Mouse (Mus musculus) gastrocnemius, postnatal 25 days (tissue): ENCODE results near the gene Lepr. TPM values are rescaled to one million over a fixed set of nuclear protein-coding genes. Genes with fewer than 3 reads are reported as not detected.

Source experiments
- DNase-seq: peaks from one replicate; pipeline ENCODE4 v3.0.0; 2022
- long read RNA-seq, 2 experiments: library from polyadenylated mRNA; stranded (forward); transcript quantifications; one replicate each; pipeline ENCODE4 v2.0.0; 2021
- total RNA-seq, 2 experiments: library from RNA; stranded (reverse); gene quantifications; 1 replicate in 1 of 2; 2 replicates in 1 of 2; pipeline ENCODE4 v1.2.3; 2021

Gene Lepr
- total RNA-seq = 1 to 10 TPM; 1.5 to 1.9 TPM
- long read RNA-seq, experiment 1 = 0 reads
- long read RNA-seq, experiment 2, partial matches to known transcripts = 0 of 1 reads
- long read RNA-seq, experiment 2, other reads (novel, unspliced or antisense) = 1 of 1 reads

DNA sequence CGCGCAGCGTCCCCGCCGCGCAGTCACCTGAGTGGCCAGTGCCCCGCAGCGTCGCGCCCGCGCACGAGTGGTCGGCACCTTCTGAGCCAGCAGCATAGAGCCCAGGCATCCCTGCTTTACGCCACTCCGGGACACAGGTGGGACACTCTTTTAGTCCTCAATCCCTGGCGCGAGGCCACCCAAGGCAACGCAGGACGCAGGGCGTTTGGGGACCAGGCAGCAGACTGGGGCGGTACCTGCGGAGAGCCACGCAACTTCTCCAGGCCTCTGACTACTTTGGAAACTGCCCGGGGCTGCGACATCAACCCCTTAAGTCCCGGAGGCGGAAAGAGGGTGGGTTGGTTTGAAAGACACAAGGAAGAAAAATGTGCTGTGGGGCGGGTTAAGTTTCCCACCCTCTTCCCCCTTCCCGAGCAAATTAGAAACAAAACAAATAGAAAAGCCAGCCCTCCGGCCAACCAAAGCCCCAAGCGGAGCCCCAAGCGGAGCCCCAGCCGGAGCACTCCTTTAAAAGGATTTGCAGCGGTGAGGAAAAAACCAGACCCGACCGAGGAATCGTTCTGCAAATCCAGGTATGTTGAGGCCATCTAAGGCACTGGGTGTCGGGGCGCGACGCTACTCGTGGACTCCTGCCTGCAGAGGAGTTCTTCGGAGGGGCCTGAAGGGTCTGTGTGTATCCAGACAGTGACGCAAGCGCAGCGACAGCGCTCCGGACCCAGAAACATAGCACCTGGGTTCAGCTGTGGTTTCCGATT lies at the start of gene Lepr:
Gene Lepr, plus strand, starts transcription at position 38 of the 755 bp plus-strand sequence.
- peak; percentile 8 for DNase-seq

DNA sequence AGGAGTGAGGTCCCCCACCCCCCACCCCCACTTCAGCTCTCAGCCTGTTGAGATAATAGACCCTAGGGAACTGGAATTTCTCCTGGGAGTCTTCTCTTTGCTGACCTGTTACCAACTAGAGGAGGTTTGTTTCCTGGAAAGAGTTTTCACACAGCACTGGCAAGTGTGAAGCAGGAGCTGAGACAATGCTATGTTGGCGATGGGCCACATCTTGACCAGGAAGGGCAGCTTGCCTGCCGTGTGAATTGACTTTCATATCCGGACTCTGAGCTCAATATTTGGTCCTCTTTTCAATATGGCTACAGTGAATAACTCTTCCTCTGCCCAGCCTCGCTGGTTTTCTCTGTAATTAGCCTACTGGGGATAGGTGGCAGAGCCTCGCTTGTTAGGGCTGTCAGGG lies 48.0 kb upstream of the Lepr start:
- no peak for DNase-seq

DNA sequence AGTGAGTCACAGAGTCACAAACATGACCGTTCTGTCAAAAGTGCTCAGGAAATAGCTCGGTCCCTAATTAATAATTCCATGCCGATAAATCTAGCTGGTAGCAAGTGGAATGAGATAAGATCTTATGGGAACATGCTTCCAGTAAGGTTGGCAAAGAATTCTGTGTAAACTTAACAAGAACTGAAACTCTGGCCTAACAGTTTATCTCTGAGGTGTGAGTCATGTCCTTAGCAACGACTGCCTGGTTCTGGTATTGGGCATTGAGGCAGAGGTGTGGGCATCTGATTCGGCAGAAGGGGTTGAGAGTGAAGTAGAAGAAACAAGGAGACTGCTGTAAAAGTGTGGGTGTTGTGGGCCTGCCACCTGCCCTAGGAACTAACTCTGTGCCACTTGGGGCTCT lies 47.4 kb upstream of the Lepr start:
- DNase-seq = no peak

DNA sequence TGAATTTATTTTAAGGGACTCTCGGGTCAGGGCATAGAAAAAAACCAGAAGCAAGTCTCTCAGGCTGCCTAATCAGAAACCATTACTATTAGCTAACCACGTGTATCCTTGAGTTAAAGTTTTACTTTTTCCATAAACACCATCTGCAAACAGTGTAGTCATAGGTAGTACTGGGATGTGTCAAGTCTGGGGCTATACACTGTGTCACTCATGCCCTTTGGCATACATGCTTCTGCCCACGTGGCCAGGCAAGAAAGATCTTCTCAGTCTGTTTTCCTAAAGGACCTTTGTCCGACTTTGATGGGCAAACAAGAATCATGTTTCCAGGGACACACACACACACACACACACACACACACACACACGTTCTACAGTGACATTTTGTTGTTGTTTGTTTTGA lies 42.4 kb upstream of the Lepr start:
- DNase-seq = no peak

DNA sequence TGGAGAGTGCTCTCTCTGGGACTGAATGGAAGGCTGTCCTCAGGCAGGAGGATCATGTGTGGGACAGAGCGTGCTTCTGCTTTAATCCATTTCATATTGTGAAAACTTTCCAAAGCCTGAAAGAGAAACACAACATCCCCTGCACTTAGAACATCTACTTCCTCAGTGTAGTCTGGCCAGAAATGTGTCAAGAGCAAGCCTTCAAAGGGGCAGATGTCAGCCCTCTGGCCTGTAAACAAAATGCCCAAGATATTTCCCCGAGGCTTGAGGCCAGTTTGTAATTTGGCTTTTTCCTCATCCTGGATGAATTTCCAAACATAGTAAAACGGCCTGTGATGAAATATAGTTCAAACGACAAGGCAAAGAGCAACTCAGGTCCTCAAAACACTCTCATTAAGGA lies 41.5 kb upstream of the Lepr start:
- no peak for DNase-seq

DNA sequence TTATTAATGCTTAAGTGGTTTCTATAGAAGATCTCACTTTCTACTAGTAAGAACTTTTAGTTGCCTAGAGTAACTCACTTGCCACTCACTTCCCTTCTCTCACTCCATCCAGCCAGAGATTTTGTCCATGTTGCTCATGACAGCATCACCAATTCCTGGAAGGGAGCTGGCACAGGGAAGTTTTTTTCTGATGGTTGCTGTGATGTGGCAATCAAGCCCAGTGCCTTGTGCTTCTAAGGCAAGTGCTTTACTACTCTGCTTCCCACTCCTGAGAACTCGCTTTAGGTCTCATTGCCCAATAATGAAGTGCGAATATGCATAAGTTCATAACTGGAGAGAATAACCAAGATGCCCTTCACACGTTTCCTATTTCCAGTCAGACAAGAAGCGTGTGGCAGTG lies 34.6 kb upstream of the Lepr start:
- DNase-seq = no peak

DNA sequence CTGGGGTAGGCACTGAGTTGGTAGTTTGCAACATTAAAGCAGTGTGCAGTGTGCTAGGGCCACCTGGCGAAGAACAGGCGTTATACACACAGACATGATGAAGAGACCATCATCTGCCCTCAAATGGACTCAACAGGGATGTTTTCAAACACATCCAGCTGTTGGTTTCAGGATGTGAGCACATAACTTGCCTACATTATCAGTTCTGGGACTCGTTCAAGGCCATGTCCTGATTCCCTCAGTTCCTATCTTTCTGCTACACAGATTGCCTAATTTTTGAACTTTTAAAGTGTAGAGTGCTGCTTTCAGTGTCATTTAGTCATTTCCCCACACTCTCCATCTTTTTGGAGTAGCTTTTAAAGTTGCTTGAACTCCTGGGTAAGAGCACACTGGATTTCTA lies 34.1 kb upstream of the Lepr start:
- no peak for DNase-seq

DNA sequence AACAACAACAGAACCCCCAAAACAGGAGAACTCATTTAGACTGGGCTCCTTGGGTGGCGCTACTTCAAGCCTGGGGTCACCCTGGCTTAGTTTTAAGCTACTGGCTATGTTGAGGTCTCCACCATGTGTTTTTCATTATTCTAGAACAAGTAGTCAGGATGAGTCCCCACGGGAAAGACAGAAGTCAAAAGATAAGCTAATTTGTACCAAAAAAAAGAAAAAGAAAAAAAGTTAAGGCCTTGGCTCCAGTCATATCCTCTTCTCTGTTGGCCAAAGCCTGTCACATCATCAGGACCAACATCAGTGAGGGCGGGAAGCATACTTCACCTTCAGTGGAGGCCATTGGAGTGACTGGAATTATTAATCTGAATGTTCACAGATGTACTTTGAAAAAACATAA lies 32.4 kb upstream of the Lepr start:
- DNase-seq = no peak

DNA sequence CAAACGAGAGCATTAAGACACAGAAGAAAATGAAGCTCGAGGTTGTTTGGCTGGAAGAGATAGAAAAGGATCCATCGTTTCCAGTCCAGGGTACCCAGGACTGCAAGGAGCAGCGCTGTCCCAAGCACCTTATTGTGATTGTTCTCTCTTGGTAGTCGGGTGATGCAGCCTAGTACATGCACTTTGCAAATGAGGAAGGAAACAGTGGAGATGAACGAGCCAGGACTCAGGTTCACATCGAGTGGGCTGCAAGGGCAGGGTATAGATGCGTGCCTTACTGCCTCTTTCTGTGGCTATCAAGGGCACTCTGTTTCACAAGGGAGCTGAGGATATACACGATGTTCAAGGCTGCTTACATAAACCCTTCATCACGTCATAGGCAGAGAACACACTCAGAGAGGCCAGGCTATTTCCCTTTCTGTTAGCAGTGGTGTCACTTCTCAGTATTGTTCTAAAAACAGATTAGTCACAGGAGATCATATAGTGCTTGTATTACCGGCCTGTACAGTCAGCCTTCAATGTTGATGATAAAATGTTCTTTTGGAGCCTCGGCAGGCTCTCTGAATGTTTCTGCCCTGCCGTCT lies 30.9 kb upstream of the Lepr start:
- DNase-seq = no peak

DNA sequence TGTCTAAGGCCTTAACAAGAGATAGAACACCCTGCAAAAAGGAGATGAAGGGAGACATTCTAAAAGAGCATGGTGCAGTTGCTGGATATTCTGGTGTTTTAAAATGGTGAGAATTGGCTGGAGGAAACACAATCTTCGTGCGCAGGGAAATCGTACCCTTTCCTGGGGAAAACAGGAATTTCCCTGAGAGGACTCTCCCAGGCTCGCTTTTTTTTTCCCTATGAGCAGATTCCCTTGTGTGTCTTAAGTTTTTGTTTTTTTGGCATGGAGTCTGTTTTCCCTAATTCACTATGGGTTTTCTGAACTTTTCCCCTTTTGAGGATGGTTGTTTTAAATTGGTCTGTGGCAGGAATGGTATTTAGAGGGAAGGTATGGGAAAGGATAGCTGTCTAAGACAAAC lies 28.0 kb upstream of the Lepr start:
- DNase-seq = no peak

DNA sequence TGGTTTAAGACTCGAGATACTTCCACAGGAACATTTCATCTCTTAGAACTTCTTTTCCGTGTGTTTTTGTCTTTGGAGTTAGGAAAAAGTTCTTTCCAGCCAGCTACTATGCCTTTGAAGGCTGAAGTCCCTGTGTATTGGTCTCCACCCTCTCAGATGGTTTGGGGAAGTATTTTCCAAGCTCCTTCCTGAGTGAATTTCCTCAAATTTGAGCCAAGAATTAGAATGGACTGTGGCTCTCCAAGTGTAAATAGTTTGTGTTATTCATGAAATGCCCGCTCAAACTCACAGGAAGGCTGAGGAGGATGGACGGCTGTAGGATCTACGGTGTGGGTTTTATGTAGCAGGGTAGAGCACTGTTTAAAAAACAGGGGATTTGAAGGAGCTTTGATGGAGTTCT lies 27.6 kb upstream of the Lepr start:
- no peak for DNase-seq

DNA sequence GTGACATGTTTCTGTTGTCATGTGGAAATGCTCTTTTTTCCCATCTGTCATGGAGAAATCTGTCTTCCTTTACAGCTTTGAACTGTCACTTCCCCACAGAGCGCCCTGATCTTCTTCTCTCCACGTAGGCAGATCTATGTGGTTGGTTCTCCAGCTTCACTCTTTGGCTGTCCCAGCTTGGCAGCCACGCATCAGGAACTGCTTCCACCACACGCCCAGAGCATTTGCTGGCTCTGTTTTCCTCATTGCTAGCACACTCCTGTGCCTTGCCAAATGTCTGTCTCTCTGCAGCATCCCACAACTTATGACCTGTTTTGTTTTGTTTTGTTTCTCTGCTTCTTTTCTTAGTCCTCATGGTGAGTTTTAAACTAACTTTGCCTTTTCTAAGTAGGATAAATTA lies 24.3 kb upstream of the Lepr start:
- DNase-seq = peak; percentile 53

DNA sequence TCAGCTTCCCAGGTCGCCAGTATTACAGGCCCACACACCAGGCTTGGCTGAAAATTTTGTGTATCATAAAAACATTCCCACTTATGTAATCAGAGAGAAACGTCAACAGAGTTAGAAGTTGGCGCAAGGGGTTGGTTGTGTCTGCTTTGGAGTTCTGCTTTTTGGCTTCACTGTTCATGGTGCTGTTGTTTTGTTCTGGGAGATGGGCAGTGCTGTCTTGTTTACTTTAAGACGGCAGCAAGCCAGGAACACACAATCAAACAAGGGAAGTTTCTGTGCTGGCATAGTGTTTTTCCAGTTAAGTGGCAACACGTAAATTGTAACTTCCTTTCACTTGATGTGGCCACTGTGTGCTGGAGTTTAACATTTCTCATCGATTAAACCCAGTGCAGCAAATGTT lies 22.7 kb upstream of the Lepr start:
- DNase-seq = no peak

DNA sequence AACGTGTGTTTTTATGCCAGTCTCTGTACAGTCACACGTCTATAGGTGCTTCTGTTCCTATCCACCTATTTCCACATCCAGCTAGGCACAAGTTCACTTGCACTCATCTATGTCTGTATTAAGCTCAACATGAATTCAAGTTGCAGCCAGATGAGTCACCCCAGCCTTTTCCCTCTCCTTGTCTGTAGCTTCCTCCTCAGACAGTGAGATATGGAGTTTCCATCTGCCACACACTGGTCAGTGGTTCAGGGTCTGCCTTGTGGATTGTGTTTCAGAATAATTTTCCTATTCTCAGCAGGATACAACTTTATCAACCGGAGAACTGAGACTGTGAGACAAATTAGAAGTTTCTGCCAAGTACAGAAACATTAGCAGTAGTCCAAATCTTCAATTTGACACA lies 20.0 kb upstream of the Lepr start:
- no peak for DNase-seq

DNA sequence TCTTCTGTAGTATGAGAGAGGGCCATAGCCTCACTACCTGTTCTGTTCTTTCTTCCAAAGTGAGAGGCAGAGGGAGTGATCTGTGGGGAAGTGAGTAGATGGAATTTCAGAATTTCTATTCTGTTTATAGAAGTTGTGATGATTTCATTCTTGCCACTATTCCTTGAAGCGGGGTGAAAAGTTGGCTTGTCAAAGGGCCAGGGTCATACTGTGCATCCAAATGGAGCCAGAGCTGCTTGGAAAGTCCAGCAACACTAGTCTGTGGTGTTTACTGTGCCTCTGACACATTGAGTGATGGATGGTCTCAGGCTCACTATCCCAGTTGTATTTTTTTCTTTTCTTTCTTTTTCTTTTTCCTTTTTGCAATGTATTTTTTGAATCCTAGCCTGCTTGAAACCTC lies 17.8 kb upstream of the Lepr start:
- DNase-seq = no peak

DNA sequence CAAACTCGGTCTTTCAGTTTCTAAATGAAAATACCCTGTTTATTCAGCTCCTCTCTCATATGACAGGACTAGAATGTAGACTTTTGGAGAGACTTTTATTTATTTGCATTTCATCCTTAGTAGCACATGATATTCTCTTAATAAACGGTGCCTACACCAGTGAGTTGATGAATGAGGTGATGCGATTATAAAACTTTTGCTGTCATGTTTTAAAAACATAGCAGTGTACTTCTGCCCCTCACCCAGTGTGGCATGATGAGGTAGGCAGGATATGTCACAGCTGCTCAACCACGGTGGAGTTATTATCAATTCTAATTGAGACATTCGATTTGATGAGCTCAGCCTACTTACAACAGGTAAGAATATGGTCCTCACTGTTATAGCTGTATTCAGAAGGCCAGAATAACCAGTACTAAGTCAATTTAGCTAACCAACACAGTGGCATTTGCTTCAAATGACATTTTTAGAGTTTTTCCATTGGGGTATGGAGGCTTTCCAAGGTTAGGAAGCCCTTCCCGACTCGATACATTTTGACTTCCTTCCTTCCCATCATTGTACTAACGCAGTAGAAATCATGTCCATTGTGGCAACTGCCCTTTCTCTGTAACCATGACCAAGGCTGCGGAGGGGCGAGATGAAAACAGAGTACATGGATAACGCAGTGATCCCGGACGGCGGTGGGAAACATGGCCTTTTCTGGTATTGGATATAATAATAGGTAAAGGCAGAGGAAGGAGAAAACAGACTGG lies 16.1 kb upstream of the Lepr start:
- no peak for DNase-seq

DNA sequence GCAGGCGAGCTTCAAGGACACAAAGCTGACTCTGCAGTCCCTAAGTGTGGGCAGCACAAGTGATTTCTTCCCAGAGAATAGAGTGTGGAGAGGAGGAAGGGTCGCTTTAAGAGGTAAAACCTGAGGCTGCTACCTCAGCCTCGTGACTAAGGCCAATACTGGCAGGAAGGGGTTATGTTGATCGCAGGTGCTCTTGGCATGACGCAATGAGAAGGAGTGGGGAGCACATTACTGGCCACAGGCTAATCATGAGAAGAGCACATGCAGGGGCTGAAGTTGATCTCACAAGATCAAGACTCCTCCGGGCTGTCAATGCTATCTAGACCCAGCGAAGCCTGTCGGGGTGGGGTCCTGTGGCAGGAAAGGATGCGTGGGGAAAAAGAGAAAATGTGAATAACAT lies 11.9 kb upstream of the Lepr start:
- no peak for DNase-seq

DNA sequence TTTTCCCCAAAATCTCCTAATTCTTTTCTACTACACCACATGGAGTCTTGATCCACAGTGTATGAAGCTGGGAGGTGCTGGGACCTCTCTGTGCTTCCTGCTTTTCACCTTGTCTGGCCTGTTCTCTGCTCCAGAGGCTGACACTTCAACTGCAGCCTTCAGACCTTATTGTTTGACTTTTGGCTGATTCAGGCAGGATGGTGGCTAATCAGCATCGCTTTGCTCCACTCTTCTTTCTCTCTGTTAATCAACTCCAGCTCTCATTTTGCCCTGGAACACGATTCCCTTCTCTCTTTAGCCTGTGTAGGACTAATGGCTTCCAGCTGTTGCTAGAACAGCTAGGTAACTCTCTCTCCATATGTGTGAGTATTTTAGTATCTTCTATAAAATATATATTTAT lies 10.0 kb upstream of the Lepr start:
- DNase-seq = no peak

DNA sequence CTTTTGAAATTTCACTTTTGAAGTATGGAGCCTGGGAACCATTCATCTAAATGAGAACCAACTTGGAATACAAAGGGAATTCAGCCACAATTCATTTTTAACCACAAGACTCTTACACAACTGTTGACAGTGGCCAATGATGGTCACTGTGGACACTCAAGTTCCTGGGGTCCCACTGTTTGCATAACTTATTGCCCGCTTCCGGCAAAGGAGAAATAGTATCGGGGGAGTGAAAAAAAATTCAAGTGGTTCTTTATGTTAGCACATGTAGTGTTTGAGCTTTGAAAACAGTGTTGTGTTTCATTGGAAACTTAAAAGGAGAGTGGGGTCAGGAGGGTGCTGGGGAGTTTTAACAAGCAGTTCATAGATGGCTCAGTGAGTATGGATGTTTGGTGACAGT lies 9.3 kb upstream of the Lepr start:
- no peak for DNase-seq

DNA sequence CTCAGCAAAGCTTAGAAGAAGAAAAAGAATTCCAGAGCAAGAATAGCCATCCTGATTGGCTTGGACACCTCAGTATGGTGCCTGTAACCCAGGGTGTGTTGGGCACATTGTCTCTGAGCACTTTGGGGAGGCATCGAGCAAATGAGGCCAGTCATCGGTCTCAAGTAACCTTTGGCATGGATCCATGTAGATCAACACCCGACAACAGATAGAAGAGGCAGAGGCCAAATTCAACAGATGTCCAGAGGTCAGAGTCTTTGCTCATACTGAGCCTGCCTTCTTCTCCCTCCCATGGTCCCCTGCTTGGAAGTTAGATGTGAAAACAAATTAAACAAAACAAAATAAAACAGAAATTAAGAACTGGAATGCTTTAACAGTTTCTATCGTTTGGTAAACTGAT lies 6.8 kb upstream of the Lepr start:
- DNase-seq = no peak

DNA sequence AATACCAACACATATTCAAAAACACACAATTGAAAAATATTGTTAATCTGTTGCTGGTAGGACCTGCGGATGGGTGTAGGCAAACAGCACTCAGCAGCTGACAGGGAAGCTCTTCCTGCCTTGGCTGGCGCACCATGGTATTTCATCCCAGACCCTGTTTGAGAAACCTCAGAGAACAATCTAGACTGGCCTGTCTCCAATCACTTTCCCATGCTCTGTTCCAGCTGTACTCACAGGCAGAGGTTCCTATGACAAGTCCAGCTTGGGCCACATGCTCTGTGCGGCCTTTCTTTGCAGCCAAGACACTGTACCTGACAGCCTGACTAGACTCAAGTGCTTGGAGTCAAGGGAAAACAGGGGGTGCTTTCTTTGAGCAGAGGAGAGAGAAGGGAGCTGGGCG lies 6.1 kb upstream of the Lepr start:
- DNase-seq = no peak

DNA sequence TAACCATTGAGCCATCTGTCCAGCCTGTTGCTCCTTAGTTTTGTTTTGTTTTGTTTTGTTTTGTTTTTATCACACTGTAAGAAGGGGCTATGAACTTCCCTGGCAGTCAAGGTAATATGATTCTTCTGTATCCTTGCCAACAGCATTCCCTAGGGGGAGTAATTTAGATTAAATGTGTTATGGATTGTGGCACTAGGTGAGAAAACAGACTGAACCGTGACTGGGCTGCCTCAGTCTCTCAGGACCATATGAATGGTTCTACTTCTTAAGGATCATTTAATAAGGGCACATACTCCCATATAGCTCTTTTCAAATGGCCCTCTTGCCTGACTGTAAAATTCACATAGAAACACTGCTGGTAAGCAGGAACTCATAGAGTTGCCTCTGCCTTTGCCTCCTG lies 4.6 kb upstream of the Lepr start:
- no peak for DNase-seq

DNA sequence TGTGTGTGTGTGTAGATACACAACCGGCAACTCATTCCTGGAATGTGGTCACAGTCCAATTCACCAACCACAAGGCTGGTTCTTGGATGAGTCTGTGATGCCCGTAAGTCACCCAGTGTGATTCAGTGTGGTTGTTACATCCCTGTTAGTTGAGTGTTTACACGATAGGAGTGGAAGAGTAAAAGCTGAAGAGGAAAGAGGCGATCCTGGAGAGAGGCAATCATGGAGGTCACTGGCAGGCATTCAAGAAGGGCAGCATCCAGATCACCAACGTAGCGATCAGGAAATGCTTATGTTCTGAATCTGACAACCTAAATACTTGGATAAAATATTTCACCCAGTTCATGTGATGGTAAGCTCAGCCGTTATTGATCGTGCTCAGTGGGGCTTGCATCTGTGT lies 1.9 kb upstream of the Lepr start:
- no peak for DNase-seq

DNA sequence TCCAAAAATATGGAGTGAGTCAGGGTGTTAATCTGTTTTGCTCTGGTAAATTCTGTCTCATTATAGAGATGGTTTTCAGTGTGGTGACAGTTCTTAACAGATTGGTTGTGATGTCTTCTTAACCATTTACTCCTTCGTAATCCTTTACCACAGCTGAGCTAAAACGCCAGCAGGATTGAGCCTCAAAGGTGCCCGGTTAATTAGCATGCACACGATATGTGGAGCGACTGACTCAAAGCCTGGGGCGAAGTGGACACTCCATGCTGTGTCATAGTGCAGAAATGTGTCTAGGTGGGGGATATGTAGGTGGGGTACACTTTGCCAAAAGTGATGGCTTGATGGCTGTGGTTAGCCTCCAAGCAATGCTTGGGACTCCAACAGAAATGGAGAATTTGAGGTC lies 1.4 kb upstream of the Lepr start:
- no peak for DNase-seq
